Mouse (Mus musculus) embryonic facial prominence, embryonic 13.5 days (tissue): ENCODE measurements around the gene Gm29133. TPM values are rescaled to one million over a fixed set of nuclear protein-coding genes. Genes with fewer than 3 reads are reported as not detected.

ENCODE experiments used
- ATAC-seq: fragments of 200-750 bp; cut with Nextera tagmentation; 2 replicates; pipeline ENCODE4 v1.8.0; 2017; ENCODE audit warnings: low read depth; ENCODE audit not compliant: insufficient number of reproducible peaks, insufficient read depth, low FRiP score, low TSS enrichment
- H3K27ac ChIP-seq: fragments of 300-500 bp; sonication (generic); 2 replicates; pipeline ENCODE4 v1.5.1; 2015; ENCODE audit warnings: moderate library complexity, mild to moderate bottlenecking, inconsistent platforms
- H3K27me3 ChIP-seq: fragments of 300-500 bp; sonication (generic); 2 replicates; pipeline ENCODE4 v1.6.1; 2015; ENCODE audit warnings: mild to moderate bottlenecking, inconsistent platforms
- H3K36me3 ChIP-seq: fragments of 300-500 bp; sonication (generic); 2 replicates; pipeline ENCODE4 v1.6.1; 2015; ENCODE audit warnings: mild to moderate bottlenecking, inconsistent platforms
- H3K4me1 ChIP-seq: fragments of 300-500 bp; sonication (generic); 2 replicates; pipeline ENCODE4 v1.6.1; 2015; ENCODE audit warnings: inconsistent platforms
- H3K4me2 ChIP-seq: fragments of 300-500 bp; sonication (generic); 2 replicates; pipeline ENCODE4 v1.6.1; 2015; ENCODE audit warnings: moderate library complexity, mild to moderate bottlenecking, inconsistent platforms
- H3K4me3 ChIP-seq: fragments of 300-500 bp; sonication (generic); 2 replicates; pipeline ENCODE4 v1.5.1; 2015; ENCODE audit warnings: mild to moderate bottlenecking, inconsistent platforms
- H3K9ac ChIP-seq: fragments of 300-500 bp; sonication (generic); 2 replicates; pipeline ENCODE4 v1.6.1; 2015; ENCODE audit warnings: mild to moderate bottlenecking, inconsistent platforms
- H3K9me3 ChIP-seq: fragments of 300-500 bp; sonication (generic); 2 replicates; pipeline ENCODE4 v1.6.1; 2016; ENCODE audit warnings: inconsistent platforms
- WGBS: fragments of 180-500 bp; shearing (Covaris S2); methylation state at CpG from one replicate; pipeline ENCODE4 v1.1.7; 2015; ENCODE audit warnings: mixed read lengths; 5-methylcytosine and 5-hydroxymethylcytosine counted together
- polyA plus RNA-seq: library from polyadenylated mRNA; unstranded; fragments of >200 nt; fragmentation: Nextera tagmentation; extraction: Ambion mirVana; gene quantifications from 2 replicates; pipeline ENCODE4 v1.2.1, GENCODE M21; 2015

The Gm29133 gene
- polyA plus RNA-seq: not detected in 2 replicates

DNA sequence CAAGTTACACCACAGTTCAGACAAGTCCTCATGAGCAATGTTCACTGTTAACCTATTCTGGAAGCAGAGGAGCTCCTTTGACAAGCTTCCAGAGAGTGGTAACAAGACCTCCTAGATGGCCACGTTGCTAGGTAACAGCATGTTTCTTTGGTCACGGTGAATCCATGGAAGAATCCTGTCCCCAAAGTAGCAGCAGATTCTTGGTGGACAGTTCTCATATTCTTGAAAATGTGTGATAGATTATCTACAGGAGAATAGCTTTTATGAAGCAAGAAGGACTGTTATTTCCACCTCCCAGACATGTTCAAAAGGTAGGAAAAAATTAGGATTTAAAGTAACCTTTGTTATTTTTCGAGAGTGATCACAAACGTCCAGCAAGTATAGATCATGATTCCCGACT lies at the start of gene Gm29133:
TSS of gene Gm29133 (plus strand) at position 301 of the 400 bp plus-strand sequence.
- H3K27me3 ChIP-seq: no peaks in the 10 kb centered on the region
- no peaks in the 10 kb centered on the region for H3K4me1 ChIP-seq
- H3K27ac ChIP-seq: no peak within 1 kb of the TSS
- H3K9me3 ChIP-seq: no peaks in the 10 kb centered on the region
- WGBS: 60% methylated on average over 5 of the region's 5 CpGs
- no peak within 1 kb of the TSS for H3K4me2 ChIP-seq
- ATAC-seq: no peak
- H3K36me3 ChIP-seq: no peaks in the 10 kb centered on the region
- H3K9ac ChIP-seq: no peak within 1 kb of the TSS
- H3K4me3 ChIP-seq: no peak within 1 kb of the TSS

DNA sequence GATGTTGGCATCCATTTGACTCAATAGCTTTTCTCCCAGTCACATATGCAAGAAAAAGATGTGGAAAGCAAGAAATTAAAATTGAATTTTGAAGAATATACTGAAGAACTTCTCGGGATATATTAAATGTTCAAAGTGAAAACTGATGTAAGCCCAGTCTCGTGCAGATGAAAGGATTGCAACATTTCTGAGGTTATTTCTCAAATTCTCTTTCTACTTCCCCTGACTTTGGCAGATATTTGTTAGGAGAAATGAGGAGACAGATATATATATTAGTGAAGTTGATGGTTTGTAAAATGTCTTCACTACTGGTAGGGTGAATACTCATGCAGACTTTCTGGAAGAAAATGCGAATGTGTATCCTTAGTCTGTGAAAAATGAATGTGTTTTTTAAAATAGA lies 48.9 kb upstream of the Gm29133 start:
- no peak overlapping the region for H3K4me2 ChIP-seq
- no peak for ATAC-seq
- no peak overlapping the region for H3K4me3 ChIP-seq
- H3K27me3 ChIP-seq: no peaks in the 10 kb centered on the region
- no peaks in the 10 kb centered on the region for H3K4me1 ChIP-seq
- no peaks in the 10 kb centered on the region for H3K36me3 ChIP-seq
- no peak overlapping the region for H3K9ac ChIP-seq
- WGBS: 80% methylated on average over 3 of the region's 3 CpGs
- no peak overlapping the region for H3K27ac ChIP-seq
- no peaks in the 10 kb centered on the region for H3K9me3 ChIP-seq

DNA sequence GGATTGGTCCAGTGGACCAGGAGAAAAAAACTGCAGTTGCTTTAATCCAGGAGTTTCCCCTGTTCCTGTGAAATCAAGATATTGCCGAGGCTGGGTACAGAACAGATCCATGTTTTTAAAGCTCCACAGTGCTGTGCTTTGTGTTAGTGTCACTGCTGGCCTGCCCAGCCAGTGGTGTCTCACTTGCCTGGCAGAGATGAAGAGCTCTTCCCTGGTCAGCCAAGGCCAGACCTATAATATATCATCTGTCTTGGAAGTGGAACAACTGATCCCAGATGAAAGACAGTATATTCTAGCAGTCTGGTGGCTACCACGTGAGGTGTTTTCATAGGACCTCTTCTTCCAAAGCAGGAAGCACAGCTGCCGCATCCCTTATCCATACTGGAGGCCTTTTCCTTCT lies 46.7 kb upstream of the Gm29133 start:
- Histone ChIP-seq H3K4me2 (no peak overlapping the region), H3K27me3 (no peaks in the 10 kb centered on the region), H3K27ac (no peak overlapping the region), H3K4me3 (no peak overlapping the region), H3K9ac (no peak overlapping the region), H3K36me3 (no peaks in the 10 kb centered on the region), H3K4me1 (no peaks in the 10 kb centered on the region), H3K9me3 (no peaks in the 10 kb centered on the region)
- 83% methylated on average over 3 of the region's 3 CpGs for WGBS
- ATAC-seq: no peak

DNA sequence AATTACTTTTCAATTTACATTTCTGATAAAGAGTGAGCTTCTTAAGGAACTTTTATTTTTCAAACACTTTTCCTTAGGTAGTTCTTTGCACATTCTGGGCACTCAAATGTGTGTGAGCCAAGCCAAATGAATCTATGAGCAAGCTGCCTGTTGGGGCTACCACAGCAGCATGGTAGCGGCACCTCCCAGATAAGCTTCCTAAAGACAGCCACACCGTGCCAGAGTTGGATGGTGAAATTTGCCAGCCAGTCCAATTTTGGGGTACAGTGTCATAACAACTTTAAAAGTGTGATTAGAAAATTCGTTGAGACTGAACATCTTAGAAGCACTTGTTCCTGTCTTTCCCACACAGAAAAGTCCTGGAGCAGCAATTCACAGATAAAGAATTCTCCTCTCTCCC lies 41.5 kb upstream of the Gm29133 start:
- no peak overlapping the region for H3K4me3 ChIP-seq
- H3K27me3 ChIP-seq: no peaks in the 10 kb centered on the region
- no peaks in the 10 kb centered on the region for H3K9me3 ChIP-seq
- ATAC-seq: no peak
- no peak overlapping the region for H3K4me2 ChIP-seq
- WGBS: 67% methylated on average over 3 of the region's 3 CpGs
- no peaks in the 10 kb centered on the region for H3K36me3 ChIP-seq
- no peak overlapping the region for H3K27ac ChIP-seq
- no peaks in the 10 kb centered on the region for H3K4me1 ChIP-seq
- H3K9ac ChIP-seq: no peak overlapping the region

DNA sequence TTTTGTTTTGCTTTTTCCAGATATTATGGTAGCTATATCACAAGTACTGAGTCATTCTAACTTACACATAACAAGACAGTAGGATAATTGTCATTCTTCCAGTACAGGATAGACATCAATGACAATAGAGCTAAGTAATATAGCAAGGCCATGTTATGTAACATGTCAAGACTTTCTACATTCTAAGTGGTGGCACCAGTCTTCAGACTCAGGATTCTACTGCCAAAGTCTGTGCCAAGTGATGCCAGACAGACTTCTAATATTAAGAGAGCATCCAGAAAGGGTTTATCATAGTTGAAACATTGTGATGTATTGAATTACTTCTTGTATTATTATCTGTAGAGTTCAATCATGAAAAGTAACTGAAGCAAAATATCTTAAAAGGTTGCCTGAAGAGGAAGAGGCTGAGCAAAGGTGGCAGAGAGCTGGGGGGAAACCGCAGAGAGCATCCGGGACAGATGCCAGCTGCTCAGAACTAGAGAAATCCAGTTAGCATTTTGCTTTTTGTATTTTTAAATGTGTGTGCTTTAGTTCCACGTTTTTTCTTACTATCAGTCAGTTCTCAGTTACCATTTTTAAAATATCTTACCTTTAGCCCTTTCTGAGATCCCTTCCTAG lies 34.2 kb upstream of the Gm29133 start:
- no peak for ATAC-seq
- Histone ChIP-seq H3K27me3 (no peaks in the 10 kb centered on the region), H3K4me2 (no peak overlapping the region), H3K27ac (no peak overlapping the region), H3K4me1 (no peaks in the 10 kb centered on the region), H3K9me3 (no peaks in the 10 kb centered on the region), H3K4me3 (no peak overlapping the region), H3K36me3 (no peaks in the 10 kb centered on the region), H3K9ac (no peak overlapping the region)
- 73% methylated on average over 3 of the region's 3 CpGs for WGBS

DNA sequence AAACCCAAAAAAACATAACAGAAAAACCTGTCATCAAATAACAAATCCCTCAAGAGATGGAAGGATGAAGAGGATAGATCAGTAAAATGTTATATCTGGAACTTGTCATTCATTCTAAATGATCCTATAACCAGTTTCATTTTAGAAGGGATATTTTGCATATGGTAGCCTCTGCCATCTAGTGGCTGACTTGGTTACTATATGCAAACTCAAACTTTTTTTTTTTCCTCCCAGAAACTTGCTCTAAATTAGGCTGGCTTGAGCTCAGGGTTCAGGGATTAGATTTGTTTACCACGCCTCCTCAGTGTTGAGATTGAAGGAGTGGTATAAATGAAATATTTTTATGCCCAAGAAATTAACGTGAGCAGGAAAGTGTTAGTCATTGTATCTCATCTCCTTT lies 27.3 kb upstream of the Gm29133 start:
- Histone ChIP-seq H3K36me3 (no peaks in the 10 kb centered on the region), H3K9me3 (no peaks in the 10 kb centered on the region), H3K4me2 (no peak overlapping the region), H3K27me3 (no peaks in the 10 kb centered on the region), H3K27ac (no peak overlapping the region), H3K9ac (no peak overlapping the region), H3K4me1 (no peaks in the 10 kb centered on the region), H3K4me3 (no peak overlapping the region)
- WGBS: 18% methylated on average over 2 of the region's 2 CpGs
- no peak for ATAC-seq

DNA sequence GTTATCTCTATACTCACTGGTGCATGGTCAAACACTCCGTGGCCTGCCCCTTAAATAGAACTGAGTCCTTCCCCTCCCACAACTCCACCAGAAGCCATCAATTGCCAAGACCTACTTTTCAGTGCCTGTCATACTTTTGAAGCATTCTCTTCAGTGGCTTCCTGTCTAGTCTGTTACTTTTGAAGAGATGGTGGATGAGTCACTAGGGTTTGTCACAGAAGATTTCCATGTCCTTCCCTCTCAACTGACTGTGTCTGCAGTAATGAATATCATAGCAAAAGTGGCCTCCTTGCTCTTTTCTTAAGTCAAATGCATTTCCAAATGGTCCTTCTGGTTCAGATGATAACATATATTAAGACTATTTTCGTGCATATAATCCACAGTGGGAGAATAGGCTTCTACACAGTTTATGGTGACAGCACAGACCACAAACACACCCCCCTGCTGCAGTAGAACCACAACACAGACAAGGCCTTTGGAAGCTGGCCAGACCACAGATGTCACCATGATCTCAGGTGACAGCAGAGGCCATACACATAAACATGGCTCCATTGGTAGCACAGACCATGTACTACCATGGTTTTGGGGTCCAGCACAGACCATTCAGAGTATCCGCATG lies 16.9 kb upstream of the Gm29133 start:
- Histone ChIP-seq H3K4me2 (no peak overlapping the region), H3K27me3 (no peaks in the 10 kb centered on the region), H3K9me3 (no peaks in the 10 kb centered on the region), H3K27ac (no peak overlapping the region), H3K9ac (no peak overlapping the region), H3K36me3 (no peaks in the 10 kb centered on the region), H3K4me1 (no peaks in the 10 kb centered on the region), H3K4me3 (no peak overlapping the region)
- ATAC-seq: no peak
- 83% methylated on average over 3 of the region's 3 CpGs for WGBS

DNA sequence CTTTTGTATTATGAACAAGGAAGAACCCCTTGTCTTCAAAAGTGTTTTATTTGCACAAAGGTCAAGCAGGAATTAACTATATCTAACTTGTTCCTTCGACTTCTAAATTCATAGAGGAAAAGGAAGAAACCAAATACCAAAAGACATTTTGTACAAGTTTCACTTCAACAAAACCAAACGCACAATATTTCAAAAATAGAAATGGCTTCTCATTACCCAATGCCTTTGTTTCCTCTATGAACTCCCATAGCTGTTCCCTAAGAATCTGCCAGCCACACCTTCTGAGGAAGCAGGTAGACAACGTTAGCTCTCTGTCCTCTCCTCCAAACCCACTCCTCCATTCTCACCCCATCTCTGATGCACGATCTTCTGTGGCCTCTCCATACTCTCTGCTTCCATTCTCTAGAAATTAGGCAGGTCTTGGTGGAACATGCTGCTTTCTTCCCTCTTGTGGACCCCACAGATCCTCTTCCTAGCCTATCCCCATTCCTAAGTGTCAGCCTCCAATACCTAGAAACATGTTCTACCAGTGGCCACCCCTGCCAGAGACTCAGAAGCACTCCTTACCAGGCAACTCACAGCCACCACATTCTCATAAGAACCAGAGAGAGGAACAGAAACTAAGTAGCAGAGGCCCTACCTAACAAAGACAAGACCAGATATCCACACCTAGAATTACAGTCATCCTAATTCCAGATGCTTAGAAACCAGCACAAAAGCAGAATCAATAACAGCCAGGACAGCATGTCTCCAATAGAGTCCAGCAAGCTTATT lies 4.1 kb upstream of the Gm29133 start:
- Histone ChIP-seq H3K4me2 (no peak overlapping the region), H3K36me3 (no peaks in the 10 kb centered on the region), H3K27me3 (no peaks in the 10 kb centered on the region), H3K4me1 (no peaks in the 10 kb centered on the region), H3K9me3 (no peaks in the 10 kb centered on the region), H3K4me3 (no peak overlapping the region), H3K9ac (no peak overlapping the region), H3K27ac (no peak overlapping the region)
- ATAC-seq: no peak
- WGBS: 74% methylated on average over 4 of the region's 4 CpGs

DNA sequence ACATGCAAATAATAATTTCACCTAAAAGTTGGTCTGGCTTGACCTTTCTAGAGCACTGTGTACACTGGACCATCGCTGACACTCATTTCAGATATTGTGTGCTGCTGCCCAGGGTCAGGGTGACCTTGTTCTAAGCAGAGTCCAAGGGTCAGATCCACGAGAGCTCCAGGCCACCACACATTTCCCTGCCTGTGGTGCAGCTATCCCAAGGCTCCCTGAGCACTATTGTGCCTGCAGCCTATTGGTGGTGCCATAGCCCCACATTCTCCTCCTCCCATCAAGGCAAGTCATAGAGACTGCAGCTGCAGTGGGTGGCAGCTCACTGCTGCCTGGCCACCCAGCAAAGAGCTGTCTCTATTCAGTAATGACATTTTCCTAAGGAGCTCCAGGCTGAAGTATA lies 2.7 kb upstream of the Gm29133 start:
- H3K36me3 ChIP-seq: no peaks in the 10 kb centered on the region
- H3K4me1 ChIP-seq: no peaks in the 10 kb centered on the region
- H3K4me3 ChIP-seq: no peak overlapping the region
- no peak overlapping the region for H3K9ac ChIP-seq
- H3K27ac ChIP-seq: no peak overlapping the region
- 59% methylated on average over 2 of the region's 2 CpGs for WGBS
- no peak overlapping the region for H3K4me2 ChIP-seq
- no peak for ATAC-seq
- H3K27me3 ChIP-seq: no peaks in the 10 kb centered on the region
- no peaks in the 10 kb centered on the region for H3K9me3 ChIP-seq

DNA sequence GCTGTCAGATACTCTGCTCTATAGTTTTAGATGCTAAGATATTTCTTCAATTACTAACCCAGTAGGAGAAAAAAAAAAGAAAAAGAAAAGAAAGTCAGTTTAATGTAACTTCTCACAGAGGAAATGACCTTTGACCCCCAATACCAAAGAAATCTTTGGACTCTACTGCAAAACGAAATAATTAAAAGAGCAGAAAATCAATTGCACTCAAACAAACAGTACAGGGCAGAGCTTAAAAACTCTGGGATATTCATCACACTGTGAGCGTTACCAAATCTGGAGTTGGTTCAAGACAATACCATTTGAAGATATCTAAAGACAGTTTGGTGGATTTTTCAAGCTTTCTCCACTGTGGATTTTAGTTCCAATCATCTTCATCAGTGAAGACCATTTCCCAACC lies 15.4 kb downstream of the Gm29133 start:
- 45% methylated on average over 2 of the region's 2 CpGs for WGBS
- no peak overlapping the region for H3K4me2 ChIP-seq
- no peak for ATAC-seq
- H3K27ac ChIP-seq: no peak overlapping the region
- H3K9ac ChIP-seq: no peak overlapping the region
- H3K4me1 ChIP-seq: no peaks in the 10 kb centered on the region
- no peak overlapping the region for H3K4me3 ChIP-seq
- H3K27me3 ChIP-seq: no peaks in the 10 kb centered on the region
- H3K36me3 ChIP-seq: no peaks in the 10 kb centered on the region
- no peaks in the 10 kb centered on the region for H3K9me3 ChIP-seq

DNA sequence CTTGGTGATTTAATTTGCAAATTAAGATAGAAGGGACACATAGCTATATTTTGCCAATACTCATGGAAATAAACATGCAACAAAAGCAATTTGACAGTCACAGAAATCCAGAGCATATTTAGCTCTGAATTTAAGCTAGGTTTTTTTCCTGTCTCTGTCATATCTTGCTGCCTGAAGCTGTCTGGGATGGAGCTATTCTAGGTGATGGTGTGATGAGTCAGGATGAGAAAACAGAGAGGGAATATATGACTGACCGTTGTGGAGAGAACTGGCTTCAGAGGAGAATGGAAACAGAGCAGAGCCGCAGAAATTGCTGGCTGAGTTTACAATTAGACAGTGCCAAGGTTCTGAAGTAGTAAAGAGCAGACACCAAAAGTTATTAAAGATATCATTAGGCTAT lies 26.3 kb downstream of the Gm29133 start:
- no peak overlapping the region for H3K27ac ChIP-seq
- H3K9ac ChIP-seq: no peak overlapping the region
- no peak overlapping the region for H3K4me3 ChIP-seq
- H3K36me3 ChIP-seq: no peaks in the 10 kb centered on the region
- H3K27me3 ChIP-seq: no peaks in the 10 kb centered on the region
- ATAC-seq: no peak
- no peaks in the 10 kb centered on the region for H3K9me3 ChIP-seq
- no peak overlapping the region for H3K4me2 ChIP-seq
- 80% methylated on average over 2 of the region's 2 CpGs for WGBS
- no peaks in the 10 kb centered on the region for H3K4me1 ChIP-seq

DNA sequence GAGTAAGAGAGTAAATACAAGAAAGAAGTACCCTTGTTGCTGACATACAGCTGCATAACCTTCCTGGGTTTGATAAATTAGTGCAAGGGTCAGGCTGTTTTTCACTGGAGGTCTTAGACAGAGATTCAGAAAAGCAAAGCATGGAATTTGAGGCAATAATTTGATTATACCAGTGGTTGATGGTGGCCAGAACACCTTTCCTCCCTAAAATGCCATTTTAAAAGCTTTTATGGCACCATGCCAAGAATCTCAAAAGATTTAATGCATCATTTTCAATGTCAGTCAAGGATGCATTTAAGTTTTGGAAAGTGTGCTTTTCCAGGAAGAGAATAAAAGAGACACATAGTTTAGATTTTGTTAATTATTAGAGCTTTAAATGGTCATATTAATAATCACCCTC lies 60.0 kb downstream of the Gm29133 start:
- Histone ChIP-seq H3K4me2 (no peak overlapping the region), H3K36me3 (no peaks in the 10 kb centered on the region), H3K9me3 (no peaks in the 10 kb centered on the region), H3K4me1 (no peaks in the 10 kb centered on the region), H3K9ac (no peak overlapping the region), H3K4me3 (no peak overlapping the region), H3K27ac (no peak overlapping the region), H3K27me3 (no peaks in the 10 kb centered on the region)
- no peak for ATAC-seq
